Mouse (Mus musculus) cerebellum, adult 2 months (tissue): ENCODE results near the gene Foxm1. TPM values are rescaled to one million over a fixed set of nuclear protein-coding genes. Genes with fewer than 3 reads are reported as not detected.
"Not testable (repeated sequence)": the region's sequence is repeated elsewhere in the genome, so short reads cannot be mapped to it uniquely, and the experiment has no call there.

ENCODE experiments used
- DNase-seq, 2 experiments: peaks; one replicate each; pipeline ENCODE4 v3.0.0; 2021
- H3K27ac ChIP-seq: fragments of 200-500 bp; 2 replicates; pipeline ENCODE4 v1.5.1; 2012; ENCODE audit warnings: low read length, control low read depth, inconsistent platforms; ENCODE audit not compliant: insufficient read depth
- H3K27me3 ChIP-seq: fragments of 200-500 bp; 2 replicates; pipeline ENCODE4 v1.6.1; 2012; ENCODE audit warnings: inconsistent platforms, mild to moderate bottlenecking, low read length, moderate library complexity; ENCODE audit not compliant: control insufficient read depth, insufficient read depth
- H3K4me1 ChIP-seq: fragments of 200-500 bp; 2 replicates; pipeline ENCODE4 v1.6.1; 2011; ENCODE audit warnings: low read length; ENCODE audit not compliant: control insufficient read depth, insufficient read depth
- H3K4me3 ChIP-seq: fragments of 200-500 bp; replicated peaks from 2 replicates; pipeline ENCODE3; 2011; ENCODE audit warnings: mild to moderate bottlenecking, low read depth, low read length, control low read depth; ENCODE audit not compliant: insufficient read depth
- CTCF ChIP-seq: fragments of 200-500 bp; IDR thresholded peaks from 2 replicates; pipeline ENCODE4 v1.5.1; 2011; ENCODE audit warnings: low read depth, mild to moderate bottlenecking, control low read depth, low read length, moderate library complexity, borderline replicate concordance; ENCODE audit not compliant: insufficient read depth
- POLR2A ChIP-seq: fragments of 200-500 bp; IDR thresholded peaks from 2 replicates; pipeline ENCODE4 v1.6.1; 2011; ENCODE audit warnings: low read length, control low read depth, borderline replicate concordance; ENCODE audit not compliant: insufficient read depth
- WGBS: fragments of 180-500 bp; shearing (Covaris S2); methylation state at CpG from one replicate; pipeline ENCODE4 v1.1.7; 2018; 5-methylcytosine and 5-hydroxymethylcytosine counted together
- polyA plus RNA-seq: library from polyadenylated mRNA; depleted of rRNA; stranded (reverse); fragments of >200 nt; gene quantifications from 2 replicates; pipeline ENCODE4 v1.2.3, GENCODE M21; 2012

Gene Foxm1
- polyA plus RNA-seq, 1 experiment, result 1.5 TPM

DNA sequence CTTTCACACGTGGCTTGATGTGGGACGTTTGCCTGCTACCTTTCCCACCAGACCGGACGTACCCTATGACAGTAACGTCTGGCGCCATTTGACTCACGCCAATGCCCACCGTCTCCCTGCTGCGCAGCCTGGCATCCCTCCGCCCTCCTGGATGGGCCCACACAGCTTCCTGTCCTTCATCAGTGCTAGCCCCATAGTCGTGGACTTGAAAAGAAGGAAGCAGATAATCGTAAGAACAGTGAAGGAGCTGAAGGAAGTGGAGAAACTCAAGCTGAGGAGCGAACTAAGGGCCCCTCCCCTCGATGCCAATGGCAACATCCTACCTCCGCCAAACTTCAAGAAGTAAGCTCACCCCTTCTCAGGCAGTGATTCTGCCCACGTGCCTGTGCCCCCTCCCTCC lies 16.9 kb downstream of the Foxm1 start:
- no peak overlapping the region for H3K4me3 ChIP-seq
- TF ChIP-seq CTCF, result no peak
- no peak for TF ChIP-seq POLR2A
- no peaks in the 10 kb centered on the region for H3K4me1 ChIP-seq
- no peak for DNase-seq
- H3K27ac ChIP-seq, result no peak overlapping the region
- 81% methylated on average over 16 of the region's 16 CpGs for WGBS
- no peaks in the 10 kb centered on the region for H3K27me3 ChIP-seq

DNA sequence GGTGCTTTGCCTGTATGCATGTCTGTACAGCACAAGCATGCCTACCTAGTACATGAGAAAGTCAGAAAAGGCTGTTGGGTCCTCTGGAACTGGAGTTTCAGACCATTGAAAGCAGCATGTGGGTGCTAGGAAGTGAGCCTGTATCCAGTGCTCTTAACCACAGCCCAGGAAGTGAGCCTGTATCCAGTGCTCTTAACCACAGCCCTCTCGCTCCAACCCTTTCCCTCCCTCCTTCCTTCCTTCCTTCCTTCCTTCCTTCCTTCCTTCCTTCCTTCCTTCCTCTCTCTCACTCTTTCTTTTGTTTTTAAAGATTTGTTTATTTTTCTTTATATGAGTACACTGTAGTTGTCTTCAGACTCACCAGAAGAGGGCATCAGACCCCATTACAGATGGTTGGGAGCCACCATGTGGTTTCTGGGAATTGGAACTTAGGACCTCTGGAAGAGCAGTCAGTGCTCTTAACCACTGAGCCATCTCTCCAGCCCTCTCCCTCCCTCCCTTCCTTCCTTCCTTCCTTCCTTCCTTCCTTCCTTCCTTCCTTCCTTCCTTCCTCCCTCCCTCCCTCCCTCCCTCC lies 17.9 kb downstream of the Foxm1 start:
- H3K4me3 ChIP-seq, H3K27me3 ChIP-seq, H3K27ac ChIP-seq, DNase-seq, H3K4me1 ChIP-seq: not testable (repeated sequence)
- 81% methylated on average over 1 of the region's 1 CpGs for WGBS

- no peak for DNase-seq
- TF ChIP-seq CTCF (no peak), POLR2A (no peak)
- H3K27me3 ChIP-seq, result no peaks in the 10 kb centered on the region
- WGBS, result 76% methylated on average over 3 of the region's 3 CpGs
- H3K4me1 ChIP-seq, result no peaks in the 10 kb centered on the region
- no peak overlapping the region for H3K4me3 ChIP-seq
- H3K27ac ChIP-seq, result no peak overlapping the region
Observed at GRCm38 (mm10) chr6:128381254-128381653, 18.5 kb downstream of the Foxm1 start.

DNA sequence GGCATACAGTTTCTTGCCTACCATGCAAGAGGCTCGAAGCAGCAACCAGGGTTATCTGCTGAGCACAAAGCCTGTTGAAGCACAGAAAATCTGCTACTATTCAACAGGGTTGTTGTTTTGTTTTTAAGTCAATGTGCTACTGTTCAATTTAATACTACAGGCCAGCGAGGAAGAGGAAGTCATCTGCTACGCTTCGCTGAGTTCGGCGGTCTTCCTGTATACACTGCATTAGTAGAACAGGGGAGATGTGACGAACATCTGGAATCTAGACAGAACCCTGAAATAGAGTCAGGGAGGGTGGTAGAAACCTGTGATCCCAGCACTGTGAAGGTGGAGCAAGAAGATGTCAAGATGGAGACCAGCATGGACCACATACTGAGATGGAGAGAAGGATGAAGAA lies 21.0 kb downstream of the Foxm1 start:
- no peak for DNase-seq
- Histone ChIP-seq H3K27me3 (no peaks in the 10 kb centered on the region), H3K4me1 (no peaks in the 10 kb centered on the region; the same call in 1 of the 2 replicates), H3K4me3 (no peak overlapping the region), H3K27ac (no peak overlapping the region)
- no peak for TF ChIP-seq POLR2A
- TF ChIP-seq CTCF, result no peak
- 81% methylated on average over 7 of the region's 7 CpGs for WGBS

DNA sequence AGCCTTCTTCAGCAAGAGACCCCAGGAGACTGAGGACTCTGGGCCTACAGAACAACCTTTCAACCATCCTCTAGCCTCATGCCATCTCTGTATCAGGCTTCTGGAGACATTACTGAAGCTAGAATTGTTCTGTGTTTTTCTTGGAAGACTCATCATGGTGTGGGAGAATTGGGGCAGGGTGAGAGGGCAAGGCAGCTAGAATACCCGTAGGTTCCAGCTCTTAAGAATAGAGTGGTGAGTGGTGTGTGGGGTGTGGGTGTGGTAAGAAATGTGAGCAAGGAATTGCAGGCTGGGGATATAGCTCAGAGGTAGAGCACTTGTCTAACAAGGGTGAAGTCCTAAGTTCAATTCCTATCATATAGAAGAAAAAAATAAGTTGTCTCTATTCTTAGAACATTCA lies 22.3 kb downstream of the Foxm1 start:
- Histone ChIP-seq H3K4me3 (no peak overlapping the region), H3K27ac (no peak overlapping the region), H3K27me3 (no peaks in the 10 kb centered on the region), H3K4me1 (no peaks in the 10 kb centered on the region; the same call in 1 of the 2 replicates)
- TF ChIP-seq CTCF, result no peak
- TF ChIP-seq POLR2A, result no peak
- no peak for DNase-seq
- WGBS, result 74% methylated on average over 1 of the region's 1 CpGs

DNA sequence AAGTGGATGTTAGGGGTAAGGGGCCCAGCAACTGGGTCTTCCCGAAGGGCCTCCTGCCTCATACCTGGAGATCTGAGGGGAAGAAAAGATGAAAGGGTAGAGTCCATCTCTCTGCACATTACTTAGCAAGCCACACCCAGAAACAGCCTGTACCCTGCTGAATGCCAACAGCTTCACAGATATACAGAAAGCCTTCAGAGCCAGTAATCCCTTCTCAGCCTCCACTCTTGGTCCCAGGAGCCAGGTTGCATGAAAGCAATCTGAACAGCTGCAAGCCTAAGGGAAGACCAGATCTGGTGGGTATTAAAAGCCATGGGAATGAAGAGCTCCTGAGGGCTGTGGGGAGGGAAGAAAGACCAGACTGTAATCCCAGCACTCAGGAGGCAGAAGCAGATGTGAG lies 26.4 kb downstream of the Foxm1 start:
- H3K27ac ChIP-seq, result no peak overlapping the region
- DNase-seq, result no peak
- no peaks in the 10 kb centered on the region; the same call in 1 of the 2 replicates for H3K4me1 ChIP-seq
- WGBS, result 92% methylated on average over 1 of the region's 1 CpGs
- H3K4me3 ChIP-seq, result no peak overlapping the region
- TF ChIP-seq CTCF (no peak), POLR2A (no peak)
- H3K27me3 ChIP-seq, result no peaks in the 10 kb centered on the region

DNA sequence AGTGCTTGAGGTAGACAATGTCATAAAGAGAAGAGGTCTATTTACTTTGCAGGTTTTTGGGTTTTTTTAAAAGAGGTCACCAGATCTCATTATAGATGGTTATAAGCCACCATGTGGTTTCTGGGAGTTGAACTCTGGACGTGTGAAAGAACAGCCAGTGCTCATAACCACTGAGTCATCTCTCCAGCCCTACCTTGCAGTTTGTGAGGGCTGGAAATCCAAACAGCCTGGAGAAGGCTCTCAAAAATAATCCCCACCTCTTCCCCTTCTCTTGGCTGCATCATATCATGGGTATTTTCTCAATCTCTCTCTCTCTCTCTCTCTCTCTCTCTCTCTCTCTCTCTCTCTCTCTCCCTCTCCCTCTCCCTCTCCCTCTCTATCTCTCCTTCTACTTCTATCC lies 27.9 kb downstream of the Foxm1 start:
- no peaks in the 10 kb centered on the region; the same call in 1 of the 2 replicates for H3K4me1 ChIP-seq
- H3K27me3 ChIP-seq, result no peaks in the 10 kb centered on the region
- 46% methylated on average over 1 of the region's 1 CpGs for WGBS
- H3K27ac ChIP-seq, result no peak overlapping the region
- no peak overlapping the region for H3K4me3 ChIP-seq
- no peak for DNase-seq
- no peak for TF ChIP-seq CTCF
- no peak for TF ChIP-seq POLR2A

DNA sequence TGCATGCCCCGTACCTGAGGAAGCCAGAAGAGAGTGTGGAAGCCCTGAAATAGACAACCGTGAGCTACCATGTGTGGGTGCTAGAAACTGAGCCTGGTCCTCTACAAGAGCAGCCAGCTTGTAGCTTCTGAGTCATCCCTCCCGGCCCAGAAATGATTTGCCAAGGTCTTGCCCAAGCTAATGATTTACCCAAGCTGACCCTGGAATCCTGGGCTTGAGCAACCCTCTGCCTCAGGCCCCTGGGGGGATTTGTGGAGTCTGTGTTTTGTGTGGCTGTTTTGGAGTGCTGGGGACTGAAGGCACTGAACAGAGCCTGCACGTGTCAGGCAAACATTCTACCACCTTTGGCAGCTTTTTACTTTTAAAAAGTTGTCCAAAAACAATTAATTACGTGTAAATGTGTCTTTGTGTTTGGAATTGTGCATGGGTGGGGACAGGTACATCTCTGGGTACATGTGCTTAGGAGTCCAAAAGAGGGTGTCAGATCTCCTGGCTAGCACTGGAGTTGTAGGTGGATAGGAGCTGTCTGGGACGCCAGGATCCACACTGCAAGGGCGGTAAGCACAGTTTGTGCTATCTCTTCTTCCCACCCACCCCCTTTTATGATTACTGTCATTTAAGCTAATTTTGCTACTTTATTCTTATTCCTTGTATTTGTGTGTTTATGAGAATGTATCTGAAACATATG lies 35.0 kb downstream of the Foxm1 start:
- Histone ChIP-seq H3K4me3 (no peak overlapping the region), H3K27me3 (no peaks in the 10 kb centered on the region), H3K27ac (no peak overlapping the region), H3K4me1 (peaks cover 4% of the 10 kb centered on the region; the same call in 1 of the 2 replicates)
- 85% methylated on average over 7 of the region's 7 CpGs for WGBS
- no peak for DNase-seq
- TF ChIP-seq CTCF (no peak), POLR2A (no peak)
